Mouse (Mus musculus) CH12.LX (cell line): ENCODE measurements around the gene Ins2.

Experiments used
- CTCF ChIP-seq, 2 experiments: IDR thresholded peaks in 1 of 2; conservative IDR thresholded peaks in 1 of 2; 2 replicates each; pipeline ENCODE4 v1.5.1; 2011 to 2012; ENCODE audit warnings: low read depth in 2 of 2, low read length in 2 of 2, improper control_type of control experiment in 1 of 2, inconsistent platforms in 1 of 2, mild to moderate bottlenecking in 1 of 2, moderate library complexity in 1 of 2
- EP300 ChIP-seq: IDR thresholded peaks from 2 replicates; pipeline ENCODE4 v1.6.1; 2011; ENCODE audit warnings: low read length, improper control_type of control experiment
- POLR2AphosphoS2 ChIP-seq: IDR thresholded peaks from 2 replicates; pipeline ENCODE4 v1.6.1; 2011; ENCODE audit warnings: low read depth, low read length, improper control_type of control experiment
- ZKSCAN1 ChIP-seq: IDR thresholded peaks from 2 replicates; pipeline ENCODE4 v1.6.1; 2012; ENCODE audit warnings: low read depth, inconsistent platforms, low read length, improper control_type of control experiment, borderline replicate concordance
- ZMIZ1 ChIP-seq: IDR thresholded peaks from 2 replicates; pipeline ENCODE4 v1.6.1; 2012; ENCODE audit warnings: low read depth, mild to moderate bottlenecking, inconsistent platforms, low read length, improper control_type of control experiment

DNA sequence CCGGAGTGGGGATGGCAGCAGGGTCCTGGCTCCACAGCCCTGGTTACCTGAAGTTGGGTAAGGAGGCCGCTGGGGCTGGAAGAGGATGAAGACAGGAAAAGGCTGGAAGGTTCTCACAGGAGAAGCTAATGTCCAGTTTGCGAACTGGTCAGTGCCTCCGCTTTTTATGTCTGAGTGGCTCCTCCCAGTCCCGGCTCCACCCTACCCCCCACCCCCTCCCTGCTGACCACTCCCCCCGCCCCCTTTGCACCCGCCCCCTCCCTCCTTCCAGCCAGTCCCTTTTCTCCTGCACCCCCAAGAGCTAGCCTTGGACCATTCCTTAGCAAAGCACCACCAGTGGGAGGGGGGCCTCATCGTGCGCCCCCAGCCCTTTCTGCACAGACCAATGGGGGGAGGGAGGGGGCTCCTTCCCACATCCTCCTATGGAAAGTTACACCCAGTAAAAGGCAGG is 85.8 kb downstream of the Ins2 start:
- TF ChIP-seq POLR2AphosphoS2, result no peak
- no peak for TF ChIP-seq CTCF (conservative IDR thresholded peaks at IDR 0.05 in 1 of 2, IDR thresholded peaks at IDR 0.05 in 1 of 2; ENCODE audit: low read depth in 2 of 2, low read length in 2 of 2)
- TF ChIP-seq ZMIZ1, result no peak
- no peak for TF ChIP-seq EP300
- TF ChIP-seq ZKSCAN1, result no peak
